Mouse (Mus musculus): Measurements from ENCODE around the gene Syngr1.

Gene Syngr1

GRCm38 (mm10) chr15:80091121-80091955 lies at the start of gene Syngr1, which contains the start of gene Rpl3:
Gene Syngr1 (plus strand): TSS chr15:80091334.
Gene Rpl3 (minus strand): TSS chr15:80091868.
- DNase-seq (ENCODE audit: low read depth, low spot score): no peak

- no peak for DNase-seq (ENCODE audit: low read depth, low spot score)
These were observed 49.0 kb upstream of the Syngr1 start for GRCm38 (mm10) chr15:80042152-80042551.

GRCm38 (mm10) chr15:80044249-80044648 lies 46.9 kb upstream of the Syngr1 start:
- DNase-seq (ENCODE audit: low read depth, low spot score): no peak

DNA sequence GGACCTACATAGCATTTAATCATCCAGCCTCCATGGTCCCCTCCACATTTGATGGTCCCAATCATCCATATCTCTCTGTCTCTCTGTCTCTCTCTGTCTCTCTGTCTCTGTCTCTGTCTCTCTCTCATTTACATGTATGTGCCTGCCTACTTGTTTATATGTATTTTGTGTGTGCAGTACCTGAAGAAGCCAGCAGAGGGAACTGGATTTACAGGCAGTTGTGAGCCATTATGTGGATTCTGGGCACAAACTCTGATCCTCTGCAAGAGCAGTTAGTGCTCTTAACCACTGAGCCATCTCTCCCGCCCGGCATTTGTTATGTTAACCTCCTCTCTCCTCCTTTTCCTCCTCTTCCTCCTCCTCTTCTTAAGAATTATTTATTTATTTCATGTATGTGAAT lies 45.4 kb upstream of the Syngr1 start:
- no peak for DNase-seq (ENCODE audit: low read depth, low spot score)

GRCm38 (mm10) chr15:80047242-80047641 lies 43.9 kb upstream of the Syngr1 start:
- no peak for DNase-seq (ENCODE audit: low read depth, low spot score)

- no peak for DNase-seq (ENCODE audit: low read depth, low spot score)
These were observed 43.2 kb upstream of the Syngr1 start for GRCm38 (mm10) chr15:80047973-80048372.

DNA sequence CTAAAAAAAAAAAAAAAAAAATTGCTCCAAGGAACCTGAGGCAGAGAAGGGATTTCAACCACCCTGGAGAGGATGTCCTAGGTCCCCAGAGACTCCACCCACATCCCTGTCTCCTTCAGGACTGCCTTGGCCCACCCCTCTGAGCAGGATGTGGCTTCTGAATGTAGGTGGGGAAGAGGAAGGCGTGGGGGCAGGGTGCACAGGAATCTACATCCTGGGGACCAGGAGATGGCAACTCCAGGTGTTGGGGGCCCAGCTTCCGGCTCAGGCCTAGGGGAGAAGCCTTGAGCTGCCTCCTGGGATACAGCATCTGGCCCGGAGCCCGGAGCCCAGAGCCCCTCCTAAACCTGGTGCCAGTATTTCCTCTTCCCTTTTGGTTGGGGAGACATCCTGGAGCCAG lies 41.0 kb upstream of the Syngr1 start:
- DNase-seq (ENCODE audit: low read depth, low spot score): no peak

GRCm38 (mm10) chr15:80051092-80051761 lies 39.9 kb upstream of the Syngr1 start:
- no peak for DNase-seq (ENCODE audit: low read depth, low spot score)

DNA sequence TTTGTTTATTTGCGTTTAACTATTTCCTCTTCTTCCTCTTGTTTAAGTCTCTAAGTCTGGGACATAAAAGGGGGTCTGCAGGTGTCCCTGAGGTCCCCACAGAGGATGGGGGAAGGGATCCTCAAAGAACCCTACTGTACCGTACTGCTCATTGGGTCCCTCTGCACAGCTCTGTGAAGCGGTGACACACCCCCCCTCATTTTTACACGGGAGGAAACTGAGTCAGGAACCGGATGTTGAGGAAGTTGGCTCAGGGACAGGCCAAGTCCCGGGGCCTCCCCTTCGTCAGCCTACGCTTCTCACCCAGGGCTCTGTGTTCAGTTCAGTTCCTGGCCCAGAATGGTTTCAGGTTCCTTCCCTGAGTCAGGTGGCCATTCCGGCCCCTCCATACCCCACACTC lies 39.4 kb upstream of the Syngr1 start:
- DNase-seq (ENCODE audit: low read depth, low spot score): no peak

GRCm38 (mm10) chr15:80053381-80054033 lies 37.6 kb upstream of the Syngr1 start:
- DNase-seq (ENCODE audit: low read depth, low spot score): no peak

DNA sequence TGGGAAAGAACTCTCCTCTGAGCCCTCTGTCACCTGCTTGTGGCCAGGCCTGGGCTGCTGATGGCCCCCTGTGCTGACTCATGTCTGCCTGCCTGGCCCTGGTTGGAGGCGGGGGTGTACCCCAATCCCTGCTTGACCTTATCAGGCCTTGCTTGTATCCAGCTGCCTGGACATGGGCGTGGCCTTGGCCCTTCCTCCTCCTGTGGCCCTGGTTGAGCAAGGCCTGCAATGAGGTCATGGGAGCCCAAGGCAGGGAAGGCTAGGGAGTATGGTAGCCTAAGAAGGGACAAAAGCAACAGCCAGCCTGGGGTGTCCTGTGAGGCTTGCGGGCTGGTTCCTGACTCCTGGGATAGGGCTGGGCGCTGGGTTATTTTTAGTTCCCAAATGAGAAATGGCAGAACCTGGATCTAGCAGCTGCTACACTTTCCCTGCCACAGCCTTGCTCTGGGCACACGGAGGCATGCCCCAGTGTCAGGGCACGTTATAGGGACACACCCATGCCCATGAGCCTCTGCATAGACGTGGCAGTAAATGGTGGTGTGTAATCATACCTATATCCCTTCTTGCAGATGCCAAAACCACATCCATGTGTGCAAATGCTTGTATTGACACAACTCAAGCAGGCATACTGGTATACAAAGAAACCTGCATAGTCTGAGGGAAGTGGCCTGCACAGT lies 37.0 kb upstream of the Syngr1 start:
- no peak for DNase-seq (ENCODE audit: low read depth, low spot score)

GRCm38 (mm10) chr15:80058151-80058550 lies 33.0 kb upstream of the Syngr1 start:
- no peak for DNase-seq (ENCODE audit: low read depth, low spot score)

- DNase-seq (ENCODE audit: low read depth, low spot score): no peak
These were observed 31.5 kb upstream of the Syngr1 start for GRCm38 (mm10) chr15:80059606-80060005.

- no peak for DNase-seq (ENCODE audit: low read depth, low spot score)
These were observed 30.6 kb upstream of the Syngr1 start for GRCm38 (mm10) chr15:80060356-80061070.

DNA sequence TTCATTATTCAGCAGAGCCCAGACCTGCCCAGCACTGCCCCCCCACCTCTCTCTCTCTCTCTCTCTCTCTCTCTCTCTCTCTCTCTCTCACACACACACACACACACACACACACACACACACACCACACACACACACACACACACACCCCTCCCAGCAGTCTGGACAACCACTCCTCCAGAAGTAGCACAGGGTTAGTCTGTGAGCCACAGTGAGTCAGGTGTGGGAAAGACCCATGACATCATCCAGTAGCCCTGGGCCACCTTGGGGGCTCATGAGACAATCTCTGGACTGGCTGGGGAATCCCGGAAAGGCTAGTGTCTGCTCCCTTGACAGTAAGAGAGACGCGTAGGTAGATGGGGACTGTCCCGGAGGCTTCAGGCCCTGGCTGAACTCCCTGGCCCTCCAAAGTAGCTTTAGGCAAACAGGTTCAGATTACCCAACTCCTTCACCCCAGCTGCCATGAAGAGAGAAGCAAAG lies 30.0 kb upstream of the Syngr1 start:
- no peak for DNase-seq (ENCODE audit: low read depth, low spot score)

- DNase-seq (ENCODE audit: low read depth, low spot score): no peak
These were observed 28.8 kb upstream of the Syngr1 start for GRCm38 (mm10) chr15:80062339-80062738.

GRCm38 (mm10) chr15:80062821-80063220 lies 28.3 kb upstream of the Syngr1 start:
- DNase-seq (ENCODE audit: low read depth, low spot score): no peak

DNA sequence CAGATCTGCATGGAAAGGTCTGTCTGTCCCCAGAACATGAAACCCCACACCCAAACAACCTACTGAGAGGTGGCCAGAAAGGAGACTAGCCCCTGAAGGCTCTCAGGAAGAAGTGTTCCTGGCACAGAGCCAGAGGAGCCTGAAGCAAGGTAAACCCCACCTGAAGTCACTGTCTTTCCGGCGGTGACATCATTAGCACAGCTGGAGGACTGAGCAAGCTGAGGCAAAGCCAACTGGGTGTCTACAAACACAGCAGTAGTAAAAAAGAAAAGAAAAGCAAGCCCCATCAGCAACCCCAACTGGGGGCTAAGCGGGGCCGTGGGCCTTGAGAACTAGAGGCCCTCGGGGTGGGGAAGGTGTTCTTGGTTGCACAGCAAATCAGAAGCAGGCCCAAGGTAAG lies 26.2 kb upstream of the Syngr1 start:
- DNase-seq (ENCODE audit: low read depth, low spot score): no peak

GRCm38 (mm10) chr15:80065414-80065813 lies 25.7 kb upstream of the Syngr1 start:
- DNase-seq (ENCODE audit: low read depth, low spot score): no peak

- DNase-seq (ENCODE audit: low read depth, low spot score): no peak
These were observed 24.6 kb upstream of the Syngr1 start for GRCm38 (mm10) chr15:80066538-80066937.

GRCm38 (mm10) chr15:80069171-80069570 lies 22.0 kb upstream of the Syngr1 start:
- DNase-seq (ENCODE audit: low read depth, low spot score): no peak
